Mouse (Mus musculus): ENCODE data around the gene Npvf. TPM values are rescaled to one million over a fixed set of nuclear protein-coding genes. Genes with fewer than 3 reads are reported as not detected.

Gene Npvf
- not detected in 2 replicates for polyA plus RNA-seq (2015; fragmentation: Nextera tagmentation; extraction: Ambion mirVana)

- no peaks in the 10 kb centered on the region for H3K27me3 ChIP-seq (ENCODE audit: control insufficient read depth, insufficient read depth, low read length)
- H3K4me1 ChIP-seq (ENCODE audit: control insufficient read depth, insufficient read depth, low read length) = no peaks in the 10 kb centered on the region
- H3K36me3 ChIP-seq (ENCODE audit: control insufficient read depth, insufficient read depth) = no peaks in the 10 kb centered on the region
- H3K4me3 ChIP-seq (ENCODE audit: low read length) = no peak within 1 kb of the TSS
- no peak for ATAC-seq (replicated peaks; ENCODE audit: extremely low read depth, insufficient read depth, low FRiP score)
- H3K27ac ChIP-seq (ENCODE audit: low read length) = no peak within 1 kb of the TSS
- 73% methylated on average over 4 of the region's 4 CpGs for WGBS
- H3K4me2 ChIP-seq (ENCODE audit: low read depth, low read length) = no peak within 1 kb of the TSS
- no peak within 1 kb of the TSS for H3K9ac ChIP-seq (ENCODE audit: low read length)
- no peaks in the 10 kb centered on the region for H3K9me3 ChIP-seq (replicated peaks; ENCODE audit: control insufficient read depth, low read length)
Measured at GRCm38 (mm10) chr6:50654356-50654755, at the start of gene Npvf. Gene Npvf (minus strand): TSS chr6:50654439.

GRCm38 (mm10) chr6:50689121-50689815 is 35.0 kb upstream of the Npvf start:
- ATAC-seq (replicated peaks; ENCODE audit: extremely low read depth, insufficient read depth, low FRiP score) = no peak
- 64% methylated on average over 15 of the region's 15 CpGs for WGBS
- H3K4me3 ChIP-seq (ENCODE audit: low read length) = no peak overlapping the region
- H3K27me3 ChIP-seq (ENCODE audit: control insufficient read depth, insufficient read depth, low read length) = no peaks in the 10 kb centered on the region
- H3K9ac ChIP-seq (ENCODE audit: low read length) = no peak overlapping the region
- no peak overlapping the region for H3K4me2 ChIP-seq (ENCODE audit: low read depth, low read length)
- no peaks in the 10 kb centered on the region for H3K36me3 ChIP-seq (ENCODE audit: control insufficient read depth, insufficient read depth)
- no peaks in the 10 kb centered on the region for H3K4me1 ChIP-seq (ENCODE audit: control insufficient read depth, insufficient read depth, low read length)
- no peak overlapping the region for H3K27ac ChIP-seq (ENCODE audit: low read length)
- H3K9me3 ChIP-seq (replicated peaks; ENCODE audit: control insufficient read depth, low read length) = no peaks in the 10 kb centered on the region

DNA sequence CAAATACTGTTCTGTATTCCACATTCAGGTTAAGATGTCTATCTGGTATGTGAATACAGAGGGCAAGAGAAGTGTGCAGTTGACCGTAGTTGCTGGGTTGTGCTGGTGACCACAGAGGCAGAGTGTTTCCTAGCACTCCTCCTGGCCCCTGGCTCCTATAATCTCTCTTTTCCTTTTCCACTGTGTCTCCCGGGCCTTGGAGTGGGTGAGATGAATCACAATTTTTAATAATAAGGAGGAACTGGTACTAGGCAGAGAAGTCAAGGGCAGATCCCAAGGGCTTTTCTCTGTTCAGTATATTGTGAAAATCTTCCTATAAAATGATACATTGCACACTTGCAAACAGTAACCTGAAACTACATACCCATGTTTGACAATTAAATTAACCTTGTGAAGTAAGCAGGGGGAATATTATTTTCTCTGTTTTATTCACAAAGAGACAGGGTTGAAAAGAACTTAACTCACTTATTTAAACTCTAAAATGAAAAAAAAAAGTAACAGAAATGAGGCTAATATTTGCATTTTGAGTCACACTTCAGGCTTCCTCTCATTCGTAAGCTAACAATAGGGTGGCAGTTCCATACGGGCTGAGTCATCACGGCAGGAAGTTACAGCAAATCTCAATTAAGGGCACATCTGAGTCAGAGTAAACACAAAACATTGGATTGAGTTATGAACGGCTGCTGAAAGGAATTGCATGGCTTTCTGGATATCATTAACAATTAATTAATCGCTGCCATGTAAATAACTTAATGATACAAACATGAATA is 30.6 kb upstream of the Npvf start:
- Histone ChIP-seq H3K4me2 (ENCODE audit: low read depth, low read length) (no peak overlapping the region), H3K4me3 (ENCODE audit: low read length) (no peak overlapping the region), H3K9me3 (replicated peaks; ENCODE audit: control insufficient read depth, low read length) (no peaks in the 10 kb centered on the region), H3K36me3 (ENCODE audit: control insufficient read depth, insufficient read depth) (no peaks in the 10 kb centered on the region), H3K27me3 (ENCODE audit: control insufficient read depth, insufficient read depth, low read length) (no peaks in the 10 kb centered on the region), H3K27ac (ENCODE audit: low read length) (peak overlapping the region; percentile 49), H3K9ac (ENCODE audit: low read length) (no peak overlapping the region), H3K4me1 (ENCODE audit: control insufficient read depth, insufficient read depth, low read length) (no peaks in the 10 kb centered on the region; the same call in 1 of the 2 replicates)
- WGBS = 51% methylated on average over 7 of the region's 7 CpGs
- ATAC-seq (replicated peaks; ENCODE audit: extremely low read depth, insufficient read depth, low FRiP score) = no peak

DNA sequence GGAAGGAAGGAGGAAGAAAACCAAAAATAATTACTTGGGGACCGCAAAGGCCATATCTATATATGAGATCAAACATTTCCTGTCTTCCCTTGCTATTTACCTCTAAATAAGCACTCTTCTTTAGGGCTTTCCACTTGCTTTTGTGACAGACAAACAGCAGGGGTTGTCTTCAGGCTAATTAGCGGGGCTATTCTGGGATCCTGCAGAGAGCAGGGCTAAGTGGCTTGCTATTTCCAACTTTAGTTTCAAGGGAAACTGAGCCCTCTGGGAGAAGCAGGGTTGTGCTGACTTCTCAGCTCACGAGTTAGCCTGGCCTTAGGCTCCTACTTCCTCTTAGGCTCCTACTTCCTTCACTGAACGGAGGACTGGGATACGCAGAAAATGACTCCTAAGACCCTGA is 27.3 kb upstream of the Npvf start:
- no peaks in the 10 kb centered on the region for H3K36me3 ChIP-seq (ENCODE audit: control insufficient read depth, insufficient read depth)
- WGBS = 22% methylated on average over 5 of the region's 5 CpGs
- H3K9me3 ChIP-seq (replicated peaks; ENCODE audit: control insufficient read depth, low read length) = no peaks in the 10 kb centered on the region
- no peak for ATAC-seq (replicated peaks; ENCODE audit: extremely low read depth, insufficient read depth, low FRiP score)
- H3K9ac ChIP-seq (ENCODE audit: low read length) = no peak overlapping the region
- no peaks in the 10 kb centered on the region; the same call in 1 of the 2 replicates for H3K4me1 ChIP-seq (ENCODE audit: control insufficient read depth, insufficient read depth, low read length)
- no peak overlapping the region for H3K4me2 ChIP-seq (ENCODE audit: low read depth, low read length)
- H3K4me3 ChIP-seq (ENCODE audit: low read length) = no peak overlapping the region
- no peaks in the 10 kb centered on the region for H3K27me3 ChIP-seq (ENCODE audit: control insufficient read depth, insufficient read depth, low read length)
- no peak overlapping the region for H3K27ac ChIP-seq (ENCODE audit: low read length)

- Histone ChIP-seq H3K27me3 (ENCODE audit: control insufficient read depth, insufficient read depth, low read length) (no peaks in the 10 kb centered on the region), H3K9me3 (replicated peaks; ENCODE audit: control insufficient read depth, low read length) (no peaks in the 10 kb centered on the region), H3K4me2 (ENCODE audit: low read depth, low read length) (no peak overlapping the region), H3K9ac (ENCODE audit: low read length) (no peak overlapping the region), H3K27ac (ENCODE audit: low read length) (no peak overlapping the region), H3K36me3 (ENCODE audit: control insufficient read depth, insufficient read depth) (no peaks in the 10 kb centered on the region), H3K4me1 (ENCODE audit: control insufficient read depth, insufficient read depth, low read length) (no peaks in the 10 kb centered on the region; the same call in 1 of the 2 replicates), H3K4me3 (ENCODE audit: low read length) (no peak overlapping the region)
- 59% methylated on average over 20 of the region's 20 CpGs for WGBS
- ATAC-seq (replicated peaks; ENCODE audit: extremely low read depth, insufficient read depth, low FRiP score) = no peak
Measured at GRCm38 (mm10) chr6:50680224-50681215, 26.3 kb upstream of the Npvf start.

GRCm38 (mm10) chr6:50679486-50679828 is 25.2 kb upstream of the Npvf start:
- no peak overlapping the region for H3K4me2 ChIP-seq (ENCODE audit: low read depth, low read length)
- H3K9me3 ChIP-seq (replicated peaks; ENCODE audit: control insufficient read depth, low read length) = no peaks in the 10 kb centered on the region
- no peaks in the 10 kb centered on the region; the same call in 1 of the 2 replicates for H3K4me1 ChIP-seq (ENCODE audit: control insufficient read depth, insufficient read depth, low read length)
- WGBS = 78% methylated on average over 2 of the region's 2 CpGs
- H3K36me3 ChIP-seq (ENCODE audit: control insufficient read depth, insufficient read depth) = no peaks in the 10 kb centered on the region
- H3K4me3 ChIP-seq (ENCODE audit: low read length) = no peak overlapping the region
- ATAC-seq (replicated peaks; ENCODE audit: extremely low read depth, insufficient read depth, low FRiP score) = no peak
- no peaks in the 10 kb centered on the region for H3K27me3 ChIP-seq (ENCODE audit: control insufficient read depth, insufficient read depth, low read length)
- H3K9ac ChIP-seq (ENCODE audit: low read length) = no peak overlapping the region
- H3K27ac ChIP-seq (ENCODE audit: low read length) = no peak overlapping the region

DNA sequence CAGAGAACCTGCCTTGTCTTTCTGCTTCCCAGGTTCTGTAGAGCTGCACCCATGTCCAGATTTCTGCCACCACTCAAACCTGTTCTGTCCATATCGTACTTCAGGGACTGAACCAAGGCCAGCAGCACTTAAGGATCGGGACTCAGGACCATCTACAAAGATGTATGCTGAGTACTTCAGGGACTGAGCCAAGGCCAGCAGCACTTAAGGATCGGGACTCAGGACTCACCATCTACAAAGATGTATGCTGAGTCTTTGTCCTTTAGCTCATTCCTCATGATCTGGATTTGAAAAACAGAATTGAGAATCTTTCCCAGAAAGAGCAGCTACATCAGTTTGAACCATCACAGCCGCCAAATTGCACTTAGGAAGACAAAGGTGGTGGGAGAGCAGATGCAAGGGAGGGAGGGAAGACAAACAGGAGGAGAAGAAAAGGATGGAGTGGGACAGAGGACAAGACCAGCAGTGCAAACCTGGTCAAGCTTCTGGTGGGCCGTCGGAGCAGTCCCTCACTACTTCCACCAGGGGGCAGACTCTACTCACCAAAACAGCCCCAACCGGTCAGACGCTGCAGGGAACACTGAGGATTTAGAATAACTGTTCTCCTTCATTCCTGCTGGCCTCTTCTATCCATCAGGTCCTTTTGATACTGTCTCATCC is 24.7 kb upstream of the Npvf start:
- Histone ChIP-seq H3K9me3 (replicated peaks; ENCODE audit: control insufficient read depth, low read length) (no peaks in the 10 kb centered on the region), H3K9ac (ENCODE audit: low read length) (no peak overlapping the region), H3K4me1 (ENCODE audit: control insufficient read depth, insufficient read depth, low read length) (no peaks in the 10 kb centered on the region; the same call in 1 of the 2 replicates), H3K27me3 (ENCODE audit: control insufficient read depth, insufficient read depth, low read length) (no peaks in the 10 kb centered on the region), H3K36me3 (ENCODE audit: control insufficient read depth, insufficient read depth) (no peaks in the 10 kb centered on the region), H3K4me2 (ENCODE audit: low read depth, low read length) (no peak overlapping the region), H3K27ac (ENCODE audit: low read length) (no peak overlapping the region), H3K4me3 (ENCODE audit: low read length) (no peak overlapping the region)
- WGBS = 26% methylated on average over 8 of the region's 8 CpGs
- no peak; the same call in 1 of the 2 replicates for ATAC-seq (replicated peaks; ENCODE audit: extremely low read depth, insufficient read depth, low FRiP score)

DNA sequence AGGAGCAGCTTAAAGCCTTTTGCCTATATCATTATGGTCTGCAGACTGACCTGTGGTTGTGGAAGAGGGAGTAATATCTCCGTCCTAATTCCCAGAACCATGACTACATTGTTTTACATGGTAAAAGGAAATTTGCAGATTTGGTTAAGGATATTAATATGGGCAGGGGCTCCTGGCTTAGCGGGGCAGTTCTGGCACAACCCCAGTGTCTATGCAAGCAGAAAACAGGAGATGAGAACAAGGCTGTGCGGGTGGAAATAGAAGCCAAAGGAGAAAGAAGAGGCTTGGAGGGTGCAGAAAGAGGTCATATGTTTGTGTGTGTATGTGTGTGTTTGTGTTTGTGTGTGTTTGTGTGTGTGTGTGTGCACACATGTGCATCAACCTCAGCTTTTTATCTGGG is 17.0 kb upstream of the Npvf start:
- Histone ChIP-seq H3K4me2 (ENCODE audit: low read depth, low read length) (no peak overlapping the region), H3K36me3 (ENCODE audit: control insufficient read depth, insufficient read depth) (no peaks in the 10 kb centered on the region), H3K4me1 (ENCODE audit: control insufficient read depth, insufficient read depth, low read length) (no peaks in the 10 kb centered on the region), H3K4me3 (ENCODE audit: low read length) (no peak overlapping the region), H3K27me3 (ENCODE audit: control insufficient read depth, insufficient read depth, low read length) (no peaks in the 10 kb centered on the region), H3K9me3 (replicated peaks; ENCODE audit: control insufficient read depth, low read length) (no peaks in the 10 kb centered on the region), H3K9ac (ENCODE audit: low read length) (no peak overlapping the region), H3K27ac (ENCODE audit: low read length) (no peak overlapping the region)
- 85% methylated on average over 3 of the region's 3 CpGs for WGBS
- no peak for ATAC-seq (replicated peaks; ENCODE audit: extremely low read depth, insufficient read depth, low FRiP score)

Data from heart, embryonic 16.5 days (tissue).